Mouse (Mus musculus) CH12.LX (cell line): Measurements from ENCODE around the gene Pitx3. TPM values are rescaled to one million over a fixed set of nuclear protein-coding genes. Genes with fewer than 3 reads are reported as not detected.

ENCODE experiments used
- DNase-seq: peaks from one replicate; pipeline ENCODE4 v3.0.0-alpha.2; 2013; ENCODE audit errors: extremely low read depth
- H3K27ac ChIP-seq: 2 replicates; pipeline ENCODE4 v1.5.1; 2012; ENCODE audit warnings: low read depth, mild to moderate bottlenecking, control low read depth, moderate library complexity; ENCODE audit not compliant: insufficient read depth
- H3K27me3 ChIP-seq: replicated peaks from 2 replicates; pipeline ENCODE3; 2012; ENCODE audit warnings: inconsistent platforms
- H3K36me3 ChIP-seq, 2 experiments: replicated peaks in 1 of 2; 2 replicates each; pipeline versions ENCODE3 to v1.6.1; 2012; ENCODE audit warnings: inconsistent platforms in 1 of 2, low read length in 1 of 2, mild to moderate bottlenecking in 1 of 2, mixed read lengths in 1 of 2, moderate library complexity in 1 of 2; ENCODE audit not compliant: control insufficient read depth in 1 of 2, insufficient read depth in 1 of 2
- H3K4me1 ChIP-seq, 2 experiments: 2 replicates each; pipeline ENCODE4 v1.6.1; 2012; ENCODE audit warnings: inconsistent platforms in 1 of 2, moderate library complexity in 1 of 2; ENCODE audit not compliant: insufficient read depth in 2 of 2, control insufficient read depth in 1 of 2
- H3K4me2 ChIP-seq: 2 replicates; pipeline ENCODE4 v1.6.1; 2012; ENCODE audit warnings: low read depth, mild to moderate bottlenecking, control low read depth; ENCODE audit not compliant: poor library complexity, insufficient read depth, severe bottlenecking
- H3K4me3 ChIP-seq, 3 experiments: fragments of 150-350 bp in 1 of 3; sonication (generic) in 1 of 3; replicated peaks in 1 of 3; 2 replicates each; pipeline versions ENCODE3 to v1.5.1; 2011 to 2012; ENCODE audit warnings: low read depth in 2 of 3, low read length in 2 of 3, mild to moderate bottlenecking in 2 of 3, moderate library complexity in 2 of 3, control low read depth in 1 of 3, improper control_type of control experiment in 1 of 3, inconsistent platforms in 1 of 3, mixed read lengths in 1 of 3; ENCODE audit not compliant: poor library complexity in 1 of 3
- H3K79me2 ChIP-seq: replicated peaks from 2 replicates; pipeline ENCODE4 v1.6.1; 2012; ENCODE audit warnings: mild to moderate bottlenecking, moderate library complexity; ENCODE audit not compliant: control insufficient read depth, poor library complexity, insufficient read depth, severe bottlenecking; ENCODE audit errors: extremely low read depth
- H3K9ac ChIP-seq: 2 replicates; pipeline ENCODE4 v1.6.1; 2012; ENCODE audit warnings: low read depth, mild to moderate bottlenecking, control low read depth, moderate library complexity; ENCODE audit not compliant: insufficient read depth
- H3K9me3 ChIP-seq: replicated peaks from 2 replicates; pipeline ENCODE3; 2012; ENCODE audit warnings: low read length, inconsistent platforms, mixed read lengths
- BHLHE40 ChIP-seq: IDR thresholded peaks from 2 replicates; pipeline ENCODE4 v1.6.1; 2011; ENCODE audit warnings: mild to moderate bottlenecking, low read depth, low read length, improper control_type of control experiment
- CHD1 ChIP-seq: IDR thresholded peaks from 2 replicates; pipeline ENCODE4 v1.6.1; 2012; ENCODE audit warnings: low read depth, low read length, improper control_type of control experiment, inconsistent platforms
- CHD2 ChIP-seq: IDR thresholded peaks from 2 replicates; pipeline ENCODE4 v1.6.1; 2011; ENCODE audit warnings: low read length, improper control_type of control experiment
- CTCF ChIP-seq, 2 experiments: IDR thresholded peaks in 1 of 2; conservative IDR thresholded peaks in 1 of 2; 2 replicates each; pipeline ENCODE4 v1.5.1; 2011 to 2012; ENCODE audit warnings: low read depth in 2 of 2, low read length in 2 of 2, improper control_type of control experiment in 1 of 2, inconsistent platforms in 1 of 2, mild to moderate bottlenecking in 1 of 2, moderate library complexity in 1 of 2
- EP300 ChIP-seq: IDR thresholded peaks from 2 replicates; pipeline ENCODE4 v1.6.1; 2011; ENCODE audit warnings: low read length, improper control_type of control experiment
- ETS1 ChIP-seq: conservative IDR thresholded peaks from 2 replicates; pipeline ENCODE4 v1.6.1; 2012; ENCODE audit warnings: low read depth, mild to moderate bottlenecking, inconsistent platforms, low read length, improper control_type of control experiment, moderate library complexity
- GABPA ChIP-seq: IDR thresholded peaks from 2 replicates; pipeline ENCODE4 v1.6.1; 2012; ENCODE audit warnings: low read depth, low read length, improper control_type of control experiment, inconsistent platforms; ENCODE audit not compliant: insufficient replicate concordance
- HCFC1 ChIP-seq: IDR thresholded peaks from 2 replicates; pipeline ENCODE4 v1.6.1; 2012; ENCODE audit warnings: low read depth, mild to moderate bottlenecking, inconsistent platforms, low read length, improper control_type of control experiment
- IRF4 ChIP-seq: IDR thresholded peaks from 2 replicates; pipeline ENCODE4 v1.6.1; 2014; ENCODE audit warnings: low read depth, mild to moderate bottlenecking, inconsistent platforms, low read length, improper control_type of control experiment
- JUN ChIP-seq: IDR thresholded peaks from 2 replicates; pipeline ENCODE4 v1.6.1; 2011; ENCODE audit warnings: low read depth, mild to moderate bottlenecking, low read length, improper control_type of control experiment, moderate library complexity; ENCODE audit not compliant: insufficient read depth
- JUND ChIP-seq: conservative IDR thresholded peaks from 2 replicates; pipeline ENCODE4 v1.6.1; 2011; ENCODE audit warnings: low read depth, low read length, improper control_type of control experiment
- MAFK ChIP-seq: IDR thresholded peaks from 2 replicates; pipeline ENCODE4 v1.6.1; 2011; ENCODE audit warnings: low read length, improper control_type of control experiment; ENCODE audit not compliant: insufficient replicate concordance
- MAX ChIP-seq: IDR thresholded peaks from 2 replicates; pipeline ENCODE4 v1.6.1; 2011; ENCODE audit warnings: low read length, improper control_type of control experiment
- MEF2A ChIP-seq: IDR thresholded peaks from 2 replicates; pipeline ENCODE4 v1.6.1; 2014; ENCODE audit warnings: low read depth, mild to moderate bottlenecking, inconsistent platforms, low read length, improper control_type of control experiment, borderline replicate concordance
- MXI1 ChIP-seq: IDR thresholded peaks from 2 replicates; pipeline ENCODE4 v1.6.1; 2011; ENCODE audit warnings: mild to moderate bottlenecking, low read depth, low read length, improper control_type of control experiment
- MYC ChIP-seq: IDR thresholded peaks from 2 replicates; pipeline ENCODE4 v1.6.1; 2011; ENCODE audit warnings: low read depth, mild to moderate bottlenecking, improper control_type of control experiment, low read length
- PAX5 ChIP-seq: IDR thresholded peaks from 2 replicates; pipeline ENCODE4 v1.6.1; 2012; ENCODE audit warnings: low read length, inconsistent platforms, mixed read lengths
- POLR2A ChIP-seq: IDR thresholded peaks from 2 replicates; pipeline ENCODE4 v1.6.1; 2011; ENCODE audit warnings: low read depth, mild to moderate bottlenecking, improper control_type of control experiment, low read length
- RAD21 ChIP-seq: IDR thresholded peaks from 2 replicates; pipeline ENCODE4 v1.6.1; 2011; ENCODE audit warnings: low read depth, mild to moderate bottlenecking, low read length, improper control_type of control experiment, moderate library complexity
- SIN3A ChIP-seq: IDR thresholded peaks from 2 replicates; pipeline ENCODE4 v1.6.1; 2012; ENCODE audit warnings: low read length, improper control_type of control experiment, inconsistent platforms
- SMC3 ChIP-seq: IDR thresholded peaks from 2 replicates; pipeline ENCODE4 v1.6.1; 2011; ENCODE audit warnings: low read depth, low read length, improper control_type of control experiment
- TBP ChIP-seq: conservative IDR thresholded peaks from 2 replicates; pipeline ENCODE4 v1.6.1; 2011; ENCODE audit warnings: low read depth, low read length, improper control_type of control experiment
- TCF12 ChIP-seq: IDR thresholded peaks from 2 replicates; pipeline ENCODE4 v1.6.1; 2014; ENCODE audit warnings: low read depth, mild to moderate bottlenecking, inconsistent platforms, low read length, improper control_type of control experiment
- USF2 ChIP-seq: conservative IDR thresholded peaks from 2 replicates; pipeline ENCODE4 v1.6.1; 2011; ENCODE audit warnings: low read depth, low read length, improper control_type of control experiment
- ZC3H11A ChIP-seq: IDR thresholded peaks from 2 replicates; pipeline ENCODE4 v1.6.1; 2012; ENCODE audit warnings: low read depth, mild to moderate bottlenecking, inconsistent platforms, low read length, improper control_type of control experiment
- ZMIZ1 ChIP-seq: IDR thresholded peaks from 2 replicates; pipeline ENCODE4 v1.6.1; 2012; ENCODE audit warnings: low read depth, mild to moderate bottlenecking, inconsistent platforms, low read length, improper control_type of control experiment
- dilution Hi-C: fragments of 300-500 bp; cut with MboI; formaldehyde crosslinking; loops from 2 replicates; pipeline ENCODE4 v1.14.3; 2020; ENCODE audit warnings: low sequenced_read_pairs; ENCODE audit not compliant: extremely low pct_unique_long_range_greater_than_20kb, extremely low pct_ligation_motif_present
- in situ Hi-C: fragments of 300-500 bp; cut with MboI; formaldehyde crosslinking; loops from 3 replicates; pipeline ENCODE4 v1.14.3; 2019; ENCODE audit warnings: low sequenced_read_pairs, low pct_ligation_motif_present, low pct_unique_long_range_greater_than_20kb, mixed read lengths
- polyA plus RNA-seq: library from polyadenylated mRNA; unstranded; fragments of >175 nt; gene quantifications from 2 replicates; pipeline ENCODE4 v1.2.1, GENCODE M21; 2012; ENCODE audit warnings: low read depth; ENCODE audit not compliant: insufficient read length
- total RNA-seq, 2 experiments: library from RNA; depleted of rRNA; stranded (reverse); fragments of 300-350 nt in 1 of 2; fragments of >200 nt in 1 of 2; gene quantifications; 2 replicates each; pipeline ENCODE4 v1.2.3; 2012 to 2014

The Pitx3 gene
- total and polyA plus RNA-seq, 3 experiments: not detected

GRCm38 (mm10) chr19:46135789-46136638, 12.1 kb downstream of the Pitx3 start (continued):
- no peak for TF ChIP-seq ETS1
- TF ChIP-seq MAX: peak; percentile 15; the same call in 1 of the 2 replicates
- no peak for TF ChIP-seq HCFC1
- TF ChIP-seq EP300: no peak
- no peak for TF ChIP-seq CHD2
- no peak for TF ChIP-seq ZC3H11A
- no peak for TF ChIP-seq MYC
- no peak for TF ChIP-seq BHLHE40
- TF ChIP-seq JUND: no peak
- no peak; the same call in 1 of the 2 replicates for TF ChIP-seq SIN3A
- peak; percentile 2 for TF ChIP-seq RAD21
- TF ChIP-seq USF2: no peak
- TF ChIP-seq IRF4: no peak
- TF ChIP-seq GABPA: no peak
- TF ChIP-seq POLR2A: no peak
- no peak for TF ChIP-seq TCF12

GRCm38 (mm10) chr19:46135297-46135696, 12.8 kb downstream of the Pitx3 start:
- TF ChIP-seq TBP: no peak
- no peak for TF ChIP-seq JUND
- peak; percentile 16; the same call in 1 of the 2 replicates for TF ChIP-seq BHLHE40
- 0 out of 2 replicates have a peak, but pooled peaks have one; percentile 23 for TF ChIP-seq MEF2A
- peak; percentile 94 for TF ChIP-seq SMC3
- TF ChIP-seq CHD1: no peak
- TF ChIP-seq MAX: no peak
- TF ChIP-seq RAD21: peak; percentile 95
- TF ChIP-seq MAFK: no peak
- TF ChIP-seq MXI1: peak; percentile 26; the same call in 1 of the 2 replicates
- no peak for TF ChIP-seq JUN
- TF ChIP-seq MYC: 0 out of 2 replicates have a peak, but pooled peaks have one; percentile 41
- no peak for TF ChIP-seq ETS1
- peak; percentile 53 for TF ChIP-seq ZC3H11A
- TF ChIP-seq PAX5: no peak
- no peak for TF ChIP-seq ZMIZ1
- TF ChIP-seq TCF12: no peak
- TF ChIP-seq IRF4: 0 out of 2 replicates have a peak, but pooled peaks have one; percentile 48
- TF ChIP-seq USF2: no peak
- TF ChIP-seq CTCF (conservative IDR thresholded peaks at IDR 0.05 in 1 of 2, IDR thresholded peaks at IDR 0.05 in 1 of 2; ENCODE audit: low read depth in 2 of 2, low read length in 2 of 2): peak; percentile 88 to 97
- H3K79me2 ChIP-seq: no peaks in the 10 kb centered on the region
- in situ Hi-C loops (loop anchor here (5.0 to 10.0 kb wide), 2 partner anchors 122 to 230 kb away; no protein-coding TSS in a partner anchor), dilution Hi-C loops (no loop called here)
- H3K4me2 ChIP-seq: peak overlapping the region; percentile 75; the same call in 1 of the 2 replicates
- H3K9me3 ChIP-seq: no peaks in the 10 kb centered on the region
- no peak overlapping the region for H3K27ac ChIP-seq
- DNase-seq: peak; percentile 80
- H3K27me3 ChIP-seq: peaks cover 74% of the 10 kb centered on the region
- H3K9ac ChIP-seq: no peak overlapping the region
- H3K4me3 ChIP-seq: no peak overlapping the region
- peaks cover 2 to 23% of the 10 kb centered on the region in 2 experiments; a peak in 3 of 4 replicates for H3K4me1 ChIP-seq
- no peaks in the 10 kb centered on the region for H3K36me3 ChIP-seq
